Mouse (Mus musculus) thymus, postnatal 10 days (tissue): Measurements from ENCODE around the gene Thada.
A peak's percentile ranks its signal among the peaks of the same experiment; 100 is the strongest.

Source experiments
- DNase-seq, 2 experiments: peaks; one replicate each; pipeline ENCODE4 v3.0.0; 2021; ENCODE audit warnings: low spot score in 2 of 2

The Thada gene

GRCm38 (mm10) chr17:84161231-84161854 is 304.7 kb downstream of the Thada start:
- DNase-seq = peak; percentile 51 to 58

- DNase-seq = no peak
These were observed 307.1 kb downstream of the Thada start for GRCm38 (mm10) chr17:84158891-84159290.

GRCm38 (mm10) chr17:84158461-84158795 is 307.6 kb downstream of the Thada start:
- DNase-seq = no peak

- no peak for DNase-seq
These were observed 308.1 kb downstream of the Thada start for GRCm38 (mm10) chr17:84157743-84158460.

GRCm38 (mm10) chr17:84156748-84157742 is 309.0 kb downstream of the Thada start:
- DNase-seq = no peak

DNA sequence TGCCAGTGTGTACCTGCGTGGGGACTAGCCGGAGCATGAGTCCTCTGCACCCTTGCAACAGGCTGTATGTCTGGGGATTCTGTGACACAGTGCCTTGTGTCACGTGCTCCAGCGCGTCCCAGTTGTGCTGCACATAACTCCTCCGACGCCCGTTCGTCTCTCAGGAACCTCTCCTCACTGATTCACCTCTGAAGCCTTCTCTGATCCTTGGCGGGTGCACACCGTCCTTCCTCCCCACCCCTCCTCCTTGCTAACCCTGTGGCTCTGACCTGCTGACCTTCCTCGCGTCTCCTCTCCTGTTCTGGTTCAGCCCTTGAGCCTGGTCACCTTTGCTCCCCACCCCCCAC is 309.8 kb downstream of the Thada start:
- DNase-seq = no peak

GRCm38 (mm10) chr17:84155516-84156226 is 310.3 kb downstream of the Thada start:
- no peak for DNase-seq

DNA sequence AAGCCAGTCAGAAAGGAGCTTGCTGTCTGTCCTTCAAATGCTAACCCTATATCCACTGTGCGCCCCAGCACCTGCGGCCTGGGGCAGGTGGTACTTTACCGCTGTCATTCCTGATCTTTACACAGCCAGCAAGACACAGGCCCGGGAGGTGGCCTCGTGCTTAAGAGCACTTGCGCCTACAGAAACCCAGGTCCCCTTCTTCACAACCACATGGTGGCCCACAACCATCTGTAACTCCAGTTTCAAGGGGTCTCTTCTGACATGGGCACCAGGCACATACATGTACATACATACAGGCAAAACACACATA is 311.0 kb downstream of the Thada start:
- no peak for DNase-seq

DNA sequence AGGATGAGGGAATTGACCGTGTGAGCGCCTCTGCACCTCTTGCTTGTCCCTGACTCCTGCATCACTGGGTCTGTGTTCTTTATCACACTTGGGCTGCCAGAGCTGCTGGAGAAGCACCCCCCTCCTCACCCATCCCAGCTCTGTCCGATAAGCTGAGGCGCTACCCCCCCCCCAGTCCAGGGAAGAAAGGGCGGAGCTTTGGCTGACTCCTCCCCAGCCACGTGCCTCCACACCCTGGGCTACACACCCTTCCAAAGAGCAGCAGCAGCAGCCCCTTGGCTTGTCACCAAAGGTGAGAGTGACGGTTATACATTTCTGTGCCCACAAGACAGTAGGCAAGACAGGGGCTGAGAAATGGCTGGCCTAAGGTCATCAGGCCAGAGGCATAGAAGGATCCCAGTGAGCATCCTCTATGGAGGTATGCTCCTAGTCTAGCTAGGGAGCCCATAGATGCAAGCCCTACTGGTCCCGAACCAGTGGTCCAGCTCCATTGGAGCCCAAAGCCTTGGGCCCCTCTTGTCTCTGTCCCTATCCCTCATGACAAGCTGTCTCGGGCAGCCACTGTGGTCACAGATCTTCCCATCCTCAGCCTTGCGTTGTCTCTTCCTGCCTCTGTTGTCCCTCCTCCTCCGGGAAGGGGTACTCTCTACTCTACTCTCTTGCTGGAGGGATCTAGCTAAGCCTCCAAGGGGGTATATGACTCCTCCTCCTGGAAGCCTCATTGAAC is 311.5 kb downstream of the Thada start:
- no peak for DNase-seq

- DNase-seq = no peak
These were observed 312.8 kb downstream of the Thada start for GRCm38 (mm10) chr17:84152976-84153786.

DNA sequence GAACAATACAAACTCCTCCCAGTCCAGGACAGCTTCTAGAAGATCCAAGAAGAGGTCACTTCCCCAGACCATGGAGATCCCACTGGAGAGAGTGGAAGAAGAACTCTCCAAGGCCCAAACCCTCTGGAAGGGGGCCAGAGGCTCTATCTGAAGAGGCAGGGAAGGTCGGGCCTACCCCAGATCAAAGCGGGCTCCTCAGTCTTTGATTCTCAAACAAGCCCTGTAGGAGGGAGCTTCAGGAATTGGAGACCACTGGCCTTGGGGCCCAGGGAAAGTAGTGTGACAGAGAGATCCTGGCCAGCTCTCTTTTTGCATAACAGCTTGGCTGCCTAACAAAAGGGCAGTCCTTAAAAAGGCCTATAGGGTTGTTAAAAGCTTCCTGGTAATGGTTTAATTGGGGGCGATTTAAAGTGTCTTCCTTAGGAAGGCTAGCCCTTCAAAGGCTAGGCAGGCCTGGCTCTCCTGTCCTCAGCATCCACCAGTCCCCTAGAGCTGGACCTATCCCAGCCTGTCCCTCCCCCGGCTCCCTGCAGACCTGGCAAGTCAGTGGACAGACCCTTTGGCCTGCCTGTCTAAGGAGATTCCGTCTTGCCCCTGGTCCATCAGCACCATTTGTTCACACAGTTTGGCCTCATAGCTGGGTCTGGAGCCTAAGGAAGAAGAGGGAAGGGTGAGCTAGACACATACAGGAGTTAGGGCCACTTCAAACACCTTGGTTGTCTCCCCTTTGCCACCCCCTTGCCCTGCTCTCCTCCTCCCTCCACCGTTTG is 313.6 kb downstream of the Thada start:
- DNase-seq = no peak

DNA sequence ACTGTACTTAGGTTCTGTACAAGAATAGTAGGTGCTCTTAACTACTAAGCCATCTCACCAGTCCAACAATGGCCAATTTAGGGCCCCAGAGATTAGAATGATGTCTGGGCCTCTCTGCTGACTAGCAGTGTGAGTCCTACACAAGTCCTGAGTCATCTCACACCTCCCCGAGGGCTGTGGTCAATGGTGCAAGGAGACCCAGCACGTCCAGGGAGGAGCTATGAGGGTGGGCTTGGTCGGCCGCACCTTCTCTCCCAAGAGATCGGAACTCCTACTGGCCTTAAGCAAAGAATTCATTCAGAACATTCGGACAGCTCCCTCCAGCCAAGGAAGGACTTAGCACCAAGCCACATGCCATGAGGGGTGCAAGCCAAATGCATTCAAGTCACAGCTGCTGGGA is 314.7 kb downstream of the Thada start:
- no peak for DNase-seq

GRCm38 (mm10) chr17:84150291-84150690 is 315.7 kb downstream of the Thada start:
- no peak for DNase-seq

DNA sequence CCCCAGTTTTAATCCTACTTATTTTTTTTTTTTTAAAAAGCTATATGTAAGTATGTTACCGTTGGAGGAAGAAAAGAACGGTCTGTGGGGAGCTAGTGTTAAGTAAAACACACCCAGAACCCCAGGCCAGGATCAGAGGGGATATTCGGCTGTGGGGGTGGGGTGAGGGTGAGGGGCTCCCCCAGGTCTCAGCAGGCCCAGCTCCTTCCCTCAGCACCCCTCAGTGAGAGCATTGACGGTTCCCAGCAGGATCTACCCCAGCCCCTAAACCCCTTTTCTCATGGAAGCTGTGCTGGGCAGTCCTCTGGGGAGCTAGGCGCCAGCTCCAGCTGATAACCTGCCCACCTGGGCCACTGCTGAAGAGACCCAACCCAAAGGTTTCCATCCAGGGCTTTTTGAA is 316.4 kb downstream of the Thada start:
- DNase-seq = no peak

DNA sequence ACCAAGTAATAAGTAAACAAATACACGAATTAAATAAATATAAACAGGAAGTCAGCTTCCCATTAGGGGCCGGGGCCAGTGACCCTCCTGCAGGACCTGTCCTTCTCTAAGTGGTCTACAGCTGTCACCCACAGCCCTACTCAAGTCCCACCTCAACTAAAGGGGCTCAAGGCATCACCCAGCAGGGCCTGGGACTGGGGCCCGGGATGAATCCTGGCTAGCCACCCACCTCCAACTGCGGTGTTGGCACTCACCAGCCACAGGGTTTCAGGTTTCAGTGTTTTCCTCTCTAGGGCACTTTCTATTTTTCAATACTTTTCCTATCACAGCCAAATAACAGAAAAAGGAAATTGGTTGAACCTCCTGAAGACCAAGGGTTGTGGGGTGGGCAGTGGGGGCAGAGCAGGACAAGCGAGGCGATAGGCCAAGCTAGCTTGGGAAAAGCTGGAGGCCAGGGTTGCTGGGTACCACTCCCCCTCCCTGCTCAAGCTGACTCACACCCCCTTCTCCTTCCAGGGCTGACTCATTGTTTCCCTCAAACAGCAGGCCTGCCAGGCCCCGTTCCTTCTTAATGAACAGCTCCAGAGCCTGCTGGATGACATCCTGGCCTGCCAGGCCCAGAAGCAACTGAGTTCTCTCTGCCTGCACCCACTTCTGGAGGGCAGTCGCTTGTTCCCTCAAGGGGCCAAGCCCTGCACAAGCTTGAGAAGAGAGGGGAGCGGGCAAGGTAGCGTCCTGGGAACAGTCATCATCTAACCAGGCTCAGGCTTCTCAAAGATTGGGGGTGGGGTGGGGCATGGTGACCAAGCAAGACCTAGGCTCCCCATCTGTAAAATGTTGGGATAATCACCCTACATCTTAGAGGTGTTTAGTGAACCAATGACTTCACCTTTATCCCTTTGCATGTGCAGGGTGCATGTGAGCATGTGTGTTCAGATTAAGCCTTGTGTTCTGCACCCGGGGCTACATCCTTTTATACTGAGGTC is 317.2 kb downstream of the Thada start:
- DNase-seq = no peak

- no peak for DNase-seq
These were observed 318.6 kb downstream of the Thada start for GRCm38 (mm10) chr17:84147183-84148108.

DNA sequence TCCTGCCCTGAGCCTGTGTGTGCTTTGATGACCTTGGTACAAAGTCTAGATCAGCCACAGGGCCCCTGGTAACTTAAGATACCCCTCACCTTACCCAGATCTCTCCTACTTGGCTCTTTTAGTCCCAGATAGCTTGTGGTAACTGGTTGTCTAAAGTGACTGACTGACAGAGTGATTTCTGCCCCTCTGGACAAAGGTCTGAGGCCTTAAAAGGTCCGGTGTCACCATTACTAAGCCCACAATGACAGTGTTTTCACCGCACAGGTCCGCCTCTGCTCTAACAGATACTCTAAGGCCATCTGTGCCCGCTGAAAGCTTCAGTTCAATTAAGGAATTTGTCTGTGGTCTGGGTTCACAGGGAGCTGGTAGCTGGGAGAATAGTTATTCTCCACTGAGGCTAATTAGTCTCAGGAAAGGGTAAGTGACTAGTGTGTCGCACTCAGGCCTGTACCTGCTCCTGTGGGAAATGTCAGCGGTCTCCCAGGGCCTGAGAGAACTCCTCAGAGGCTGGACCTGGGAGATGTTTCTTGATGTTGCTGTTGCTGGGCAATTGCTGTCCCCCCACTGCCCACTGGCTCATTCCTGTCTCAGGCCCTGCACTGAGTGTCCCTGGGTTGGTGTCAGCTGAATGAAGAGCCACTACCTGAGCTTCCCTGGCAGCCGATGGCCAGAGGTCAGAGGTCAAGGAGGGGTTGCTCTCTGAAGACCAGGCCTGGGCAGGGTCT is 319.4 kb downstream of the Thada start:
- DNase-seq = no peak
